Mouse (Mus musculus): ENCODE measurements around the gene Cdk14.

Gene Cdk14

DNA sequence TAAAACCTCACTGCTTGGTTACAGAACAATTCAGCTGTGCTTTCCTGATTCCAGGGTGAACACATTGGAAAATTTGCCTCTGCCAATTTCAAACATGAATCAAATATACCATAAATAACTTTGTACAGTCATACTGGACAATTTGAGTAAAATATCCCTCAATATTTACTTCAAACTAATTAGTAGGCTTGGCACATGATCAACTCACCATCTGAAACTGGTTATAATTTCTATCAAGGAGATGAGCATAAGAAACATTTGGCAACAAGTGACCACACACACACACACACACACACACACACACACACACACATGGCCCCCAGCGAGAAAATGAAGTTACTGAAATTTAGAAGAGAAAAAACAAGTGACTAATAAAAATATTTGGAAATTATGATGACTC is 304.6 kb downstream of the Cdk14 start:
- in situ Hi-C loops (cut with MboI; ENCODE audit: unreplicated experiment in 2 of 2): no loop called here

DNA sequence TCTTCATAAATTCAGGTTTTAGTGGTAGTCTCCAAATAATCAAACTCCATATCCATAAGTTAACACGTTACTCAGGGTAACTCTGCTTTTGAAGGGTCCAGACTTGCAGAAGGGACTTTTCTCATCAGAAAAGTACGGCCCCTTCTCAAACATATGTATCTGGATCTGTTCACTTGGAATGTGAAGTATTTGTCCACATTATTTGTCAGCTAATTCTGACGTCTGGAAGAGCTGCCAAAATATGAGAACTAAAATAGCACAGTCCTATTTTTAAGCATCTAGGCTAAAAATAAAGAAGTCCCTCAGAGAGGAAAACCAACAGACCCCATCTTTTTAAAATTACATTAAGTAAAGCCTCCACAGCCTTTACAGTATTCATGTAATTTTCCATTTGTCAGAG is 310.5 kb downstream of the Cdk14 start:
- in situ Hi-C loops (cut with MboI; ENCODE audit: unreplicated experiment in 2 of 2): no loop called here

DNA sequence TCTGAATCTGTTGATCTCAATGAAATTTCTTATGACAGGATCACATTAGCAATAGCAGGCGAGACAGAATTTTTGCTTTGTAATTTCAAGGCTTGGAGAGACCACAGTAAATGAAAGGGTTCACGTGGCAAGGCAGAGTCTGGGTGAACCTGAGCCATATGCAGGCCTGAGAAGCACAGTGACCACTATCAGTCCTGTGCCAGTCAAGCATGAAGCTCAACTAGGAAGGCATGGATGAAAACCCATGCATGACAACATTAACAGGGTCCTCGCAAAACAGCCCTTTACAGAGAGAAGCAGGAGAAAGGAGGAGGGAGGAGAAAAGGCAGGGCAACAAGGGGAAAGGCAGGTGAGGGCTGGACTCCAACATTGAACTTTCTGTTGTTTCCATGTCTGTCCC is 311.1 kb downstream of the Cdk14 start:
- in situ Hi-C loops (cut with MboI; ENCODE audit: unreplicated experiment in 2 of 2): no loop called here

DNA sequence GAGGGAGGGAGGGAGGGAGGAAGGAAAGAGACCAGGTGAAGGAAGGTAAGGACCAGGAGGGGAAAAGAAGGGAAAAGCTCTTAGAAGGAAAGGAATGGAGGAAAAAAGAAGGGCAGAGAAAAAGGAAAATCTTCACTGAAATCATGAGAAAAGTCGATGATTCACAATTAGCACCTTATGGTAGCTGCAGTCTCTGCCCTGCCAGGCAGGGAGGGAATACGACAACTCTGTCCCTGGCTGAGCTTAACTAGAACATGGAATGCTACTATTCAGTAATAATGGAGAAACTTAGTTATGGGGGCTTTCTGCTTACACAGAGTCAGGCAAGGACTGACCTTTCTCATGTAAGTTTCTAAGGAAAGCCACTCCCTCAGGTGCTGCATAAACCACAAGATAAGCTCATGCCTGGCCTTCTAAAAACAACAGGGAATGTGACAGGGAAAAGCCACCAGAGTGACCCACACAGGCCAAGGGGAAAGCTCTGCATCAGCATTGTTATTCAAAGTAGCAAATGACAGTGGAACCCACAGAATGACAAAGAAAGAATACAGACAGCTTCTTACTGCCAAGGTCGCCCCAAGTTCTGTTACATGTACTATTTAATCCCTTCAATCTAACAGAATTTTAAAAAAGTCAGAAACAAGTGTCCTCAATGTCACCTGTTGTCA is 323.7 kb downstream of the Cdk14 start:
- in situ Hi-C loops (cut with MboI; ENCODE audit: unreplicated experiment in 2 of 2): no loop called here

DNA sequence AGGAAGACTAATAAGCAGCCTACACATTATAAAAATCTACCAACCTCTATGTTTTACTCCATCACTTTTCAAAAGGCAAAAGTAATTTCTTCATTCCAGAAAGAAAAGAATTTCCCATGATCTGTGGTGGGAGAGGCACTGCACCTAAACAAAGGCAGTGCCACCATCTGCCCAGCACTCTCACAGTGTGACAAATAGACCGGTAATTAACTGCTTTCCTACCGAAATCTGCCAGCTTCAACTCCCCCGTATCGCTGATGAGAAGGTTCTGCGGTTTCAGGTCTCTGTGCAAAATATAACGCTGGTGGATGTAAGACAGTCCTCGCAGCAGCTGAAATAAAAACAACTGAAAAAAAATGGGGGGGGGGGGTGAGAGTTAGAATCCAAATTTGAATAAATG is 327.4 kb downstream of the Cdk14 start:
- in situ Hi-C loops (cut with MboI; ENCODE audit: unreplicated experiment in 2 of 2): no loop called here

DNA sequence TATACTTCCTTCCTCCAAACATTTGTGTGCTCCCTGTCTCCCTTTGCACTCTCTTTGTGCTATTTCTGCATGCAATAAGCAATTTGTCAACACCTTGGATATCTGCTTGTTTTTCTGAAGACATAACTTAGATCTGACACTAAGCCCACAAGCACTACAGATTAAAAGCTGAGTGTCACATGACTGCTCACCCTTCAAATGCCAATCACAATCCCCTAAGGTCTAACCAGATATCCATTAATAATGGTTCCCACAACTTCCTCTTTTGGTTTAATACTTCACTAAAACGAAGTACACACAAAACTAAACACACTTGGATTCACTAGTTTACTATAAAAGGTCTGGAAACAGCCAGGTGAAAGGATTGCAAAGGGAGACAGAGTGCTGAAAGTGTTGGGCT is 348.6 kb downstream of the Cdk14 start:
- in situ Hi-C loops (cut with MboI; ENCODE audit: unreplicated experiment in 2 of 2): no loop called here

DNA sequence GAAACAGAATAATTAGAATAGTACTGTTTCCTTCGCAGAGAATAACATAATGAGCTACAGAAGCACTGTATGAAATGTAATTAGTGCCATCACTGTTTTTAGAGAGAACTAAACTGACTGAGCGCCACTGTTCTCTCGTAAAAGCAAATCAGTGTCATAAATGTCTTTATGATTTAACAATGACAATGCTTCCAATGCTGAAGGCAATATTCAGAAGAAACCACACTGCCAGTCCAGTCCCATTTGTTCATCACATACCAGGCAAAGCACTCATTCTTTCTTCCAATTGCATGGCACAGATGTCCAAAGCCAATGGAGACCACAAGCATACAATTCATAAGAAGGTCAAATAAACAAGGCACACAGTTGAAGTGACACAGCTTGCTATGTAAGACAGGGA is 355.4 kb downstream of the Cdk14 start:
- in situ Hi-C loops (cut with MboI; ENCODE audit: unreplicated experiment in 2 of 2): no loop called here

DNA sequence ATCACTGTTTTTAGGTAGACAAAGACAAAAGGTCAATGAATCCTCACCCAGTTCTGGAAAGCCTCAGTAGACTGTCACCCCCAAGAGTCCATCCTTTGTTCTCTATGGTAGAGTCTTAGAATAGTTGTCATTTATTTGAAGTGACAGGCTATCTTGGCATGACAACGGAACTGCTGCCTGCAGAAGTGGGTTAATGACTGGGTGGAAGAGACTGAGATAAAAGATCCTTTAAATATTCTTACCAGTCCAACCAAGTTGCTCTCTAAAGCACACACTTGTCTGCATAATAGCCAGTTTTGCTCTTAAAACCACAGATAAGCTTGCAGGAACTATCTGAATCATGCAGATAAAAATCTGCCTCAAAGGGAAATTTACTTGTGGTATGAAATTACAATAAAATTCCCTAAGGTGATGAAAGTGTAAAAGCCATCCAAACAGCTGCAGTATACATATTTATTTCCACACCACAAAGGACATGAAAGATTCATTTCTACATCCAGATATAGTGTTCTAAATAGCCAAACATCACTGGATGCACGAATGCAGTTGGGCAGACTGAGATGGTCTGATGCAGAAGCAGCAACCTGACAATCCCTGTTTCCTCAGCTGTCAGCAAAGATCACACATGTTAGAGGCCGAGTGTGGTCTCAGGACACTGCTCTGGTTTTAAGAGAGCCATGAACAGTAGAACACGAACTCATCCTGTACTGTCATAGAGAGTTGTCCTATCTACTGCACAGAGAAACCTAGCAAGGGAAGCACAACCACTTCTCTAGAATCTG is 363.8 kb downstream of the Cdk14 start:
- in situ Hi-C loops (cut with MboI; ENCODE audit: unreplicated experiment in 2 of 2): no loop called here

DNA sequence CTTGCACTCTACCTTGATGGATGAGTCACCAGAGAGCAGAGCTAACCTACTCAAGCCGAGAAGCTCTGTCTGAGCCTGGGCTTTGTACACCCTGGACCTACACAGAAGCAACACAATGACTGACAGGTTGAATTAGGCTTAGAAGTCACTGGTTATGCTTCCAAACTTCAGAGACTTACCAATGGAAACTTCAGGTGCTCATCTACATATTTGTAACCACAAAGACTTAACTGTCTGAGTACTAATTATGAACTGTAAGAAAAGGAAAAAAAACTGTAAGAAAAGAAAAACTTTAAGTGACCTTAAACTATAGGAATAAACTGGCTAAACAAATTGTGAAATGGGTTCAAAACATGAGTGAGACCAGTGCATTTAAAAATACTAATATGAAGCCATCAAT is 364.6 kb downstream of the Cdk14 start:
- in situ Hi-C loops (cut with MboI; ENCODE audit: unreplicated experiment in 2 of 2): no loop called here

DNA sequence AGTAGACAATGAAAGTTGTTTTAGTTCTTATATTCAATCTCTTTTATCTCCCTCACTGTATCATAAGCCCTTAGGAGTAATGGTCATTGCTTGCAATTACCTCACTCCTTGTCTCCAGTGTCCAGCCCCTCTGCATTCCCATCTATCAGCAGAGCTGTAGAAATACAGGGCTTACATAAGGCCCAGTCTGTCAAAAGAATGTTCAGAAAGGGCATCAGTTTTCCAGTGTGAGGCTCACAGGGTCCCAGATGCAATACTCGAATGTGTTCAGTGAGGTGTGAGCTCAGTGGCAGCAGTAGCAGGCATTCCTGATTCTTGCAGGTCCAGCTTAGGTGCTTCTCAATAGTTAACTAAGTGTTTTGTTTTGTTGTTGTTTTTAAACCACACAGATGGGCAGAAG is 365.8 kb downstream of the Cdk14 start:
- in situ Hi-C loops (cut with MboI; ENCODE audit: unreplicated experiment in 2 of 2): no loop called here

DNA sequence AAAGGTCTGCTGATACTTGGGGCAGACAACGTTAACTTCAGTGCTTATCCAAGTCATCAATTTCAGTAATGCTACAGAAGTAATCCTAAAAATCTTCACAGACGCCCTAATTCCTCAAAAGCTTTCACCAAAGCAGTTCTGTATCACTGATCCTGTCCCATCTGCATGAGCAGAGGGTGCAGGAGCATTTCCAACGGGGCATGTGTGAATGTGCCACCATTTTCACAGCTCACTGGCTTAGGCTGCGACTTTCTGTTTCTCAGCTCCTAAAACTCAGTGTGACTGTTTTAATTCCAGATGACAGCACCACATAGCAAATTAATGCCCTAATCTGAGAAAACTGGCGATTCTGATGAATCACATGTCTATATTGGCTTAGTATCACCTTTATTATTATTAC is 375.8 kb downstream of the Cdk14 start:
- in situ Hi-C loops (cut with MboI; ENCODE audit: unreplicated experiment in 2 of 2): no loop called here

DNA sequence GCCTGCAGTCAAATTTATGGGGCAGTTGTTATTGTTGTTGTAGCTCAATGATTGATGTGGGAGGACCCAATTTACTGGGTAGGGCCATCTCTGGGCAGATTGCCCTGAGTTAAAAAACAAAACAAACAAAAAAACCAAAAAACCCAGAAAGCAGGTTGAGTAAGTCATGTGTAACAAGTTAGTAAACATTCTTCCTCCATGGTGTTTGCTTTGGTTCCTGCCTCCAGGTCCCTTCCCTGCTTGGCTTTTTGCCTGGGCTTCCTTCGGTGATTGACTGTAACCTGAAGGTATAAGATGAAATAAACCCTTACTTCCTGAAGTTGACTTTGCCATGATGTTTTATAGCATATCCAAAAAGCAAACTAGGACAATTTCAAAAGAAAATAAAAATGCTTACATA is 377.4 kb downstream of the Cdk14 start:
- in situ Hi-C loops (cut with MboI; ENCODE audit: unreplicated experiment in 2 of 2): no loop called here

DNA sequence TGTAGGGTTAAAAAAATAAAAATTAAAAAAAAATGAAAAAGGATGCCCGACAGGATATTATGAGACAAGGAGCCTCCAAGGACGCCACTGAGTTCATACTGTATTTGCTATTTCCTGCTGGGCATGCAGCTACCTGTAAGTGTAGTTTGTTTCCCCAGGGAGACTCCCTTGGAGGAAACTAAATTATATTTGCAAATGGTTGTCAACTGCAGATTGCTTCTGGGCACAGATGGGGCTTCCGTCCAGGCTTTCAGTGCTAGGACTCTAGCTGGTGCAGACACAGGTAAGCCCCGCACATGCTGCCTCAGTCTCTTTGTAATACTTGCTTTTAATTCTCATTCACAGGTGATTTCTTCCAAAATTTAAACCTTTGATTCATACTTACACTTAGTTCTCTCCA is 378.6 kb downstream of the Cdk14 start:
- in situ Hi-C loops (cut with MboI; ENCODE audit: unreplicated experiment in 2 of 2): no loop called here

DNA sequence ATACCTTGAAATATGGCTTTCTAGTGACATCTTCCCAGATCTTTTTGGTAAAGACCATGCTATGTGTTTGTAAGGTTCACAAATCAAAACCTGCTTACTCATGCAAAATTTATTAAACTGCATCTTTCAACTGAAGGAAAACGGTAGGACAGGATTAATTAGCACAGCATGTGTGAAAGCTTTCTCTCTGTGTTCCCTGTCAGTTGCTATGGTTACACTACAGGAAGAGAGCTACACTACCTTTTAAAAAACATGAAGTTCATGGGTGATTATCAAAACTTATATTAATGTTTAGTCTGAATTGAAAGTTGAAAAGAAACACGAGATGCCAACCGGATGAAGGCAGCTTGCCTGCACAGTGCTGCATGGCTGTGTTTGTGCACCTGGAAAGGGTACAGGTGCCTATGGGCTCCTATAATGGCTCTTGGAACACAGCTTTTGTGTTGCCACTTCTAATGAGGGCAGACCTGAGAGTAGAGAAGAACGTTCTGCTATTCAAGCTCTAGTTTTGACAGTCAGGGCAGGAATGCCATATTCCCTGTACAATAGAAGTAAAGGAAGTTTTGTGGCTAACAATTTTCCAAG is 380.3 kb downstream of the Cdk14 start:
- in situ Hi-C loops (cut with MboI; ENCODE audit: unreplicated experiment in 2 of 2): no loop called here

DNA sequence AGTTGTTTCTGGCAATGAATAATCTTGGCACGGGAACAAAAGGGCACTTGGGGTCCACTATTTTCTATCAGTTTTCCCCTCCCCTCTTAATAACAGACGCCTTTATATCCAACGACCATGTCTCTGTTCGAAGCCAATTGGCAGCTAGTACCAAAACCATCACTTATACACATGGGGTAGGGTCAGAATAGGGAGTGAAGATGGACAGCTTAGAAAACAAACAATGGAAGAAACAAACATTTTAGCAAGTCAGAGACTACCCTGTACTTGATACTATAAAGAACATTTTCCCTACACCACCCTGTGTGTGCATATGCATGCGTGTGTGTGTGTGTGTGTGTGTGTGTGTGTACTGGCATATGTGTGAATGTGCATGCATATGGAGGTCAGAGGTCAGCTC is 386.7 kb downstream of the Cdk14 start:
- in situ Hi-C loops (cut with MboI; ENCODE audit: unreplicated experiment in 2 of 2): no loop called here

DNA sequence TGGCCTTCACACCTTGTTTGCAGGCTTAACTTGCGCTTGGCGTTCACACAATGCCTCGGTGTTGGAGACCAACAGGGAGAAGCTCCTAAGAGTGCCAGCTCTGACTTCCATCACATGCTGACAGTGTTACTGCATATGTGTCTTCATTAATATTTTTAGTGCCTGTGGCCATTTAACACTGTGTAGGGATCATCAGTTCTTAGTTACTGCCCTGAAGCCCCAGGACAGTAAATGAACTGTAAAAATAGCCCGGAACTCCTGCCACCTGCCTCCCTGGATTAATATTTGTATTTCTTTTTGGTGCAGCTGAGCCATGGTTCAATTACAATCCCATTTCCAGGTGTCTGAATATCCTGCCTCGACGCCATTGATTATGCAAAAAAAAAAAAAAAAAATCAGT is 387.3 kb downstream of the Cdk14 start:
- in situ Hi-C loops (cut with MboI; ENCODE audit: unreplicated experiment in 2 of 2): no loop called here

DNA sequence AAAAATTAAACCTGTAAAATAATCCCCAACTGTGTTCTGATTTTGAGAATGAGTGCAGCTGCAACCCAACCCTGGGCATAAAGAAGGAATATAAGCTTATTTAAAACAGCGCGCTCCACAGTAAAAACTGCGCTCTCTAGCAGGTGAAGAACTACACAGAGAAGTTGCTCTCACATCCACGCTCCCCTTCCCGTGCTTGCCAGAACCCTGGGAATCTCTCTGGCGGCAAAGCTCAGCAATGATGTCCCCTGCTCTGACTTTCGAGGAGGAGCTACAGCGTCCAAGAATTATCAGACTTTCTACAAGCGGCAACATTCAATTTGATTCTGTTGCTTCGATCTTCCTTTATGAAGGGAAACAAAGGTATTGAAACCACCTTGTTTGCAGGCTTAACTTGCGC is 387.7 kb downstream of the Cdk14 start:
- in situ Hi-C loops (cut with MboI; ENCODE audit: unreplicated experiment in 2 of 2): no loop called here

DNA sequence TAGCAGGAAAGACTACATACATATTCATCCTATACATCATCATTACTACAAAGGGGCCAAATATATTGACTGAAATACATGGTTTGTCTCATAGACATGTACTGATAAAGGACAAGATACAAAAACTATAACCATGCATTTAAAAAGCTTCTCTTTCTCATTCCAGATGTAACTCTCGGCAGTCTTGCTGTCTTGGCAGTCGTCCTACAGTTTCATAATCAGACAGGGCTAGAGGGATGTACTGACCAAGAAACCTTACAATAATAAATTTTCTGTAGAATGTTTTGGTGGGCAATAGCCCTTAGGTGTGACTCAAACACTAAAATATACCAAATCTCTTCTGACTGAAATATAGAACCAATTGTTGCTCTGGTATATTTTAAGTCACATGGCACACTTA is 389.7 kb downstream of the Cdk14 start:
- in situ Hi-C loops (cut with MboI; ENCODE audit: unreplicated experiment in 2 of 2): no loop called here

DNA sequence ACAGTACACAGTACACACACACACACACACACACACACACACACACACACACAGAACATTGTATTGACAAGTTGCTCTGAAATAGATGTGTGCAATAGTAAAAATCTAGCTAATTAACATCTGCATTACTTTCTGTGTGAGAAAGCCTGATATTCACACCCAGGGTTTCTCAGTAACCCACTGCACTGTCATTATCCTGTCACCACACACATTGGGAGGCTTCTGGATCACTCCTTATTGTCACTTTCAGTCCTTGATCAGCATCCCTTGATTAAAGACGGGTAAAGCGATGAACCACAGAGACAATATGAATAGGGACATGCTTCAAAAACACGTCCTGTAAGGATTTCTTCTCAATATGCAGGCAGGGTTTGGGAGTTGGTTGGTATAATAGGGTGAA is 401.2 kb downstream of the Cdk14 start:
- in situ Hi-C loops (cut with MboI; ENCODE audit: unreplicated experiment in 2 of 2): no loop called here

DNA sequence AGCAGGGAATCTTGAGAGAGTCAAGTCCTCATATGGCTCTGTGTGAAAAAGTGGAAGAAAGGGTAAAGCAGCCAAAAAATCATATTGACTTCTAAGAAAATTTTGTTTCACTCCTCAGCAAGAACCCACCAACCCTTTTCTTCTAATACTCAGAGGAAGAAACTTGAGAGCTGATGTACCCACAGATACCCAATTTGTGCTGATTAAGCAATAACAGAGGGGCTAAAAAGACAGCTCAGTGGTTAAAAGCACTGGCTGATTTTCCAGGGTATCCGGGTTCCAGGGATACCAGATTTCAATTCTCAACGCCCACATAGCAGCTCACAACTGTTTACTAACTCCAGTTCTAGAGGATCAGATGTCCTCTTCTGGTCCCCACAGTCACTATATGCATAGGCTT is 401.9 kb downstream of the Cdk14 start:
- in situ Hi-C loops (cut with MboI; ENCODE audit: unreplicated experiment in 2 of 2): no loop called here

DNA sequence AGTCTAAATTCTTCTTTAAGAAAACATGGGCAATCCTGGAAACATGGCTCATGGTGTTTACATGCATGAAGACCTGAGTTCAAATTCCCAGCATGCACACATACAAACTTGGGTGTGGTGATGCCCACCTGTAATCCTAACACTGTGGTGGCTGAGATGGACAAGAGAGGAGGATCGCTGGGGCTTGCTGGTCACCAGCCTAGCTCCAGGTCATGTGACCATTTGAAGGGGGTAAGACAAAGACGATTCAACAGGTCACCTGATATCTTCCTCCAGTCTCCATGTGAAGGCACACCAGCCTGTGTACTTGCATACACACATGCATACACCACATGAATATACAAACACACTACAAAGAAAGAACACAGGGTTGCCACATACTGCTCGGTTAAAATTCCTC is 406.3 kb downstream of the Cdk14 start:
- in situ Hi-C loops (cut with MboI; ENCODE audit: unreplicated experiment in 2 of 2): no loop called here
